ENCODE assay signal across 23 mouse cellular contexts in genomic region chr4:133569291-133570065, GRCm38 (mm10). TPM values are rescaled to one million over a fixed set of nuclear protein-coding genes. Genes with fewer than 3 reads are reported as not detected.
A peak's percentile ranks its signal among the peaks of the same experiment; 100 is the strongest.
DNase-seq lines count a peak whose midpoint lies in the region; ATAC-seq and TF ChIP-seq lines count a peak whose summit lies in the region.
"Had no signal": no experiment of that assay in that cellular context is flagged by ENCODE, and none has a peak within 500 bp of the region (broad histone marks: within the 10 kb centered on the region; RNA-seq: fewer than 3 reads in every experiment).

No protein-coding gene starts in this region.

- peaks cover 10% of the 10 kb centered on the region for H3K4me1 ChIP-seq in testis, adult 2 months (ENCODE audit: control insufficient read depth, insufficient read depth, low read length)
- H3K4me1 ChIP-seq in intestine, postnatal 0 days (replicated peaks; ENCODE audit: control insufficient read depth, insufficient read depth, low read length) = no peaks in the 10 kb centered on the region
- H3K4me1 ChIP-seq in liver, embryonic 15.5 days (replicated peaks) = peaks cover 14% of the 10 kb centered on the region
- peaks cover 5% of the 10 kb centered on the region; the same call in 1 of the 2 replicates for H3K4me1 ChIP-seq in midbrain, embryonic 13.5 days (replicated peaks)
- H3K4me1 ChIP-seq: heart, embryonic 10.5 days had no signal

- peak overlapping the region; percentile 27 for H3K27ac ChIP-seq in testis, adult 2 months (ENCODE audit: control insufficient read depth, insufficient read depth, low read depth, low read length)
- peak overlapping the region; percentile 81 for H3K27ac ChIP-seq in intestine, postnatal 0 days (ENCODE audit: low read depth, low read length)
- H3K27ac ChIP-seq in liver, embryonic 15.5 days (replicated peaks) = peak overlapping the region; percentile 80
- no peak overlapping the region for H3K27ac ChIP-seq in midbrain, embryonic 13.5 days
- H3K27ac ChIP-seq: embryonic facial prominence, embryonic 15.5 days; forebrain, embryonic 10.5 days; heart, embryonic 10.5 days; hindbrain, postnatal 0 days; limb, embryonic 10.5 days; lung, embryonic 15.5 days had no signal

- peak overlapping the region; percentile 43; the same call in 1 of the 2 replicates for H3K4me2 ChIP-seq in intestine, postnatal 0 days (replicated peaks; ENCODE audit: low read depth)
- peak overlapping the region; percentile 43 for H3K4me2 ChIP-seq in liver, embryonic 15.5 days
- H3K4me2 ChIP-seq in midbrain, embryonic 13.5 days (replicated peaks) = no peak overlapping the region
- H3K4me2 ChIP-seq: embryonic facial prominence, embryonic 15.5 days; lung, embryonic 15.5 days had no signal

- H3K9ac ChIP-seq in intestine, postnatal 0 days (ENCODE audit: low read depth, low read length) = peak overlapping the region; percentile 27; the same call in 1 of the 2 replicates
- no peak overlapping the region for H3K9ac ChIP-seq in liver, embryonic 15.5 days
- no peak overlapping the region for H3K9ac ChIP-seq in midbrain, embryonic 13.5 days (replicated peaks)
- H3K9ac ChIP-seq: embryonic facial prominence, embryonic 15.5 days; lung, embryonic 15.5 days had no signal

- WGBS in intestine, postnatal 0 days = 39% methylated on average over 10 of the region's 10 CpGs
- 58% methylated on average over 10 of the region's 10 CpGs for WGBS in liver, embryonic 15.5 days (ENCODE audit: insufficient replicate concordance)
- WGBS in midbrain, embryonic 13.5 days = 81% methylated on average over 10 of the region's 10 CpGs

- no peaks in the 10 kb centered on the region for H3K27me3 ChIP-seq in testis, adult 2 months (ENCODE audit: control insufficient read depth, insufficient read depth, low read length)
- H3K27me3 ChIP-seq in intestine, postnatal 0 days (replicated peaks; ENCODE audit: control insufficient read depth, insufficient read depth, low read length) = no peaks in the 10 kb centered on the region
- no peaks in the 10 kb centered on the region for H3K27me3 ChIP-seq in liver, embryonic 15.5 days
- no peaks in the 10 kb centered on the region for H3K27me3 ChIP-seq in midbrain, embryonic 13.5 days
- H3K27me3 ChIP-seq: embryonic facial prominence, embryonic 15.5 days; lung, embryonic 15.5 days had no signal

- no peaks in the 10 kb centered on the region for H3K9me3 ChIP-seq in intestine, postnatal 0 days (ENCODE audit: control insufficient read depth)
- no peaks in the 10 kb centered on the region for H3K9me3 ChIP-seq in liver, embryonic 15.5 days (replicated peaks)
- H3K9me3 ChIP-seq in midbrain, embryonic 13.5 days = peaks cover 2% of the 10 kb centered on the region
- H3K9me3 ChIP-seq: embryonic facial prominence, embryonic 15.5 days; heart, embryonic 10.5 days; limb, embryonic 10.5 days; lung, embryonic 15.5 days had no signal

- no peak for TF ChIP-seq POLR2A in testis, adult 2 months (IDR thresholded peaks at IDR 0.05; ENCODE audit: control insufficient read depth, low read depth, low read length)

- H3K4me3 ChIP-seq in testis, adult 2 months (ENCODE audit: control insufficient read depth, low read depth, low read length) = peak overlapping the region; percentile 53
- no peak overlapping the region for H3K4me3 ChIP-seq in intestine, postnatal 0 days (ENCODE audit: low read depth, low read length)
- no peak overlapping the region for H3K4me3 ChIP-seq in liver, embryonic 15.5 days (replicated peaks)
- H3K4me3 ChIP-seq in midbrain, embryonic 13.5 days (replicated peaks) = no peak overlapping the region
- H3K4me3 ChIP-seq: embryonic facial prominence, embryonic 15.5 days; forebrain, embryonic 10.5 days; heart, embryonic 10.5 days; limb, embryonic 10.5 days; lung, embryonic 15.5 days had no signal

- TF ChIP-seq CTCF in testis, adult 2 months (IDR thresholded peaks at IDR 0.05; ENCODE audit: control insufficient read depth, insufficient read depth, insufficient replicate concordance, low read depth, low read length) = no peak
- no peak for TF ChIP-seq CTCF in intestine, postnatal 0 days (IDR thresholded peaks at IDR 0.05; ENCODE audit: low read depth)

- no peak for DNase-seq in testis, postnatal 14 days (ENCODE audit: low spot score)
- DNase-seq in right cerebral cortex, postnatal 36 days (ENCODE audit: low spot score in 2 of 2) = no peak
- DNase-seq: cerebellum, postnatal 10 days; embryo, embryonic 11 days; gastrocnemius, postnatal 36 days; heart, postnatal 10 days; right cerebral cortex, adult 18-20 months; spleen, adult 18-20 months had no signal

- peak; percentile 28 for ATAC-seq in intestine, postnatal 0 days
- peak; percentile 38; the same call in 1 of the 2 replicates for ATAC-seq in liver, embryonic 15.5 days (ENCODE audit: insufficient read depth)
- no peak for ATAC-seq in megakaryocyte-erythroid progenitor cell, adult 5-6 weeks (replicated peaks; ENCODE audit: low FRiP score, low TSS enrichment, poor library complexity, severe bottlenecking)
- ATAC-seq in midbrain, embryonic 13.5 days = no peak
- ATAC-seq: hindbrain, postnatal 0 days; midbrain, embryonic 16.5 days had no signal

- H3K36me3 ChIP-seq in testis, adult 2 months (ENCODE audit: control insufficient read depth, insufficient read depth, low read length) = no peaks in the 10 kb centered on the region
- H3K36me3 ChIP-seq in intestine, postnatal 0 days (ENCODE audit: control insufficient read depth, insufficient read depth) = no peaks in the 10 kb centered on the region
- no peaks in the 10 kb centered on the region for H3K36me3 ChIP-seq in liver, embryonic 15.5 days (replicated peaks)
- no peaks in the 10 kb centered on the region for H3K36me3 ChIP-seq in midbrain, embryonic 13.5 days
- H3K36me3 ChIP-seq: embryonic facial prominence, embryonic 15.5 days; forebrain, embryonic 10.5 days; heart, embryonic 10.5 days; limb, embryonic 10.5 days; lung, embryonic 15.5 days had no signal

RNA-seq across cellular contexts. Expression of gene Gpatch3, which starts 5.1 kb away (rescaled TPM):
- polyA plus RNA-seq in testis, adult 2 months (2012; rRNA removed) = 4.9 and 5.7 TPM in 2 replicates
- 7.1 and 7.2 TPM in 2 replicates for polyA plus RNA-seq in intestine, postnatal 0 days (2015; fragmentation: Nextera tagmentation; extraction: Ambion mirVana)
- 3.8 and 4.9 TPM in 2 replicates for polyA plus RNA-seq in liver, embryonic 15.5 days (2015; fragmentation: Nextera tagmentation; extraction: Ambion mirVana)
- 1.2 and 6.2 TPM in 2 replicates for total RNA-seq in megakaryocyte-erythroid progenitor cell, adult 5-6 weeks (2014; fragmentation: Nextera tagmentation)
- 16.9 and 29.6 TPM in 2 replicates for total RNA-seq in megakaryocyte-erythroid progenitor cell, adult 5-6 weeks (2017)
- polyA plus RNA-seq in midbrain, embryonic 13.5 days (2015; fragmentation: Nextera tagmentation; extraction: Ambion mirVana) = 7.6 and 7.8 TPM in 2 replicates

RNA-seq across cellular contexts. Expression of gene Gpn2, which starts 14.7 kb away (rescaled TPM):
- 30.9 and 37.4 TPM in 2 replicates for polyA plus RNA-seq in testis, adult 2 months (2012; rRNA removed)
- 16.1 and 18.4 TPM in 2 replicates for polyA plus RNA-seq in intestine, postnatal 0 days (2015; fragmentation: Nextera tagmentation; extraction: Ambion mirVana)
- 8.6 and 10.8 TPM in 2 replicates for polyA plus RNA-seq in liver, embryonic 15.5 days (2015; fragmentation: Nextera tagmentation; extraction: Ambion mirVana)
- 16.0 and 20.9 TPM in 2 replicates for total RNA-seq in megakaryocyte-erythroid progenitor cell, adult 5-6 weeks (2014; fragmentation: Nextera tagmentation)
- 19.5 and 29.3 TPM in 2 replicates for total RNA-seq in megakaryocyte-erythroid progenitor cell, adult 5-6 weeks (2017)
- polyA plus RNA-seq in midbrain, embryonic 13.5 days (2015; fragmentation: Nextera tagmentation; extraction: Ambion mirVana) = 20.6 and 23.5 TPM in 2 replicates

RNA-seq across cellular contexts. Expression of gene Nr0b2, which starts 16.3 kb away (rescaled TPM):
- polyA plus RNA-seq in testis, adult 2 months (2012; rRNA removed) = 0.42 and 0.51 TPM in 2 replicates
- polyA plus RNA-seq in intestine, postnatal 0 days (2015; fragmentation: Nextera tagmentation; extraction: Ambion mirVana) = 25.6 and 34.8 TPM in 2 replicates
- 0.97 and 1.2 TPM in 2 replicates for polyA plus RNA-seq in liver, embryonic 15.5 days (2015; fragmentation: Nextera tagmentation; extraction: Ambion mirVana)
- total RNA-seq in megakaryocyte-erythroid progenitor cell, adult 5-6 weeks (2014; fragmentation: Nextera tagmentation) = not detected in 2 replicates
- not detected in 2 replicates for total RNA-seq in megakaryocyte-erythroid progenitor cell, adult 5-6 weeks (2017)
- polyA plus RNA-seq in midbrain, embryonic 13.5 days (2015; fragmentation: Nextera tagmentation; extraction: Ambion mirVana) = not detected in 2 replicates
- total RNA-seq: gastrocnemius, postnatal 36 days; layer of hippocampus, adult 8-10 months; left cerebral cortex, adult 18-20 months had no signal
- polyA plus RNA-seq: forebrain, embryonic 10.5 days; frontal cortex, adult 2 months; midbrain, embryonic 16.5 days had no signal

RNA-seq across cellular contexts. Expression of gene Nudc, which starts 23.7 kb away (rescaled TPM):
- 83.0 and 104 TPM in 2 replicates for polyA plus RNA-seq in testis, adult 2 months (2012; rRNA removed)
- 125 and 138 TPM in 2 replicates for polyA plus RNA-seq in intestine, postnatal 0 days (2015; fragmentation: Nextera tagmentation; extraction: Ambion mirVana)
- 116 TPM in 2 replicates for polyA plus RNA-seq in liver, embryonic 15.5 days (2015; fragmentation: Nextera tagmentation; extraction: Ambion mirVana)
- 250 and 258 TPM in 2 replicates for total RNA-seq in megakaryocyte-erythroid progenitor cell, adult 5-6 weeks (2014; fragmentation: Nextera tagmentation)
- total RNA-seq in megakaryocyte-erythroid progenitor cell, adult 5-6 weeks (2017) = 271 and 301 TPM in 2 replicates
- polyA plus RNA-seq in midbrain, embryonic 13.5 days (2015; fragmentation: Nextera tagmentation; extraction: Ambion mirVana) = 256 and 272 TPM in 2 replicates

RNA-seq across cellular contexts. Expression of gene Sfn, which starts 32.5 kb away (rescaled TPM):
- polyA plus RNA-seq in testis, adult 2 months (2012; rRNA removed) = 0.81 and 1.1 TPM in 2 replicates
- 34.8 and 37.6 TPM in 2 replicates for polyA plus RNA-seq in intestine, postnatal 0 days (2015; fragmentation: Nextera tagmentation; extraction: Ambion mirVana)
- 0.47 and 0.69 TPM in 2 replicates for polyA plus RNA-seq in liver, embryonic 15.5 days (2015; fragmentation: Nextera tagmentation; extraction: Ambion mirVana)
- total RNA-seq in megakaryocyte-erythroid progenitor cell, adult 5-6 weeks (2014; fragmentation: Nextera tagmentation) = 1.7 and 2.7 TPM in 2 replicates
- 1.3 and 2.0 TPM in 2 replicates for total RNA-seq in megakaryocyte-erythroid progenitor cell, adult 5-6 weeks (2017)
- polyA plus RNA-seq in midbrain, embryonic 13.5 days (2015; fragmentation: Nextera tagmentation; extraction: Ambion mirVana) = 0.89 and 1.2 TPM in 2 replicates

Comparison
In these comparisons a context has a peak if more than half of its experiments do, and no peak if none do; other contexts are left out.
1. ATAC-seq: peak in intestine, postnatal 0 days (single experiment) and liver, embryonic 15.5 days (single experiment); none in megakaryocyte-erythroid progenitor cell, adult 5-6 weeks (single experiment) and midbrain, embryonic 13.5 days (single experiment).
2. RNA of gene Nr0b2, which starts 16.3 kb away (polyA plus RNA-seq): 25.6 to 34.8 TPM in intestine, postnatal 0 days; 0.97 to 1.2 TPM in liver, embryonic 15.5 days, 0.42 to 0.51 TPM in testis, adult 2 months and not detected in midbrain, embryonic 13.5 days; every median in the first group is over 10 times any median in the second.